Mouse (Mus musculus) thymus, adult 2 months (tissue): ENCODE results near the gene Sfxn3. TPM values are rescaled to one million over a fixed set of nuclear protein-coding genes. Genes with fewer than 3 reads are reported as not detected.

ENCODE experiments used
- DNase-seq: peaks from one replicate; pipeline ENCODE4 v3.0.0; 2021
- H3K27ac ChIP-seq: fragments of 200-500 bp; 2 replicates; pipeline ENCODE4 v1.5.1; 2012; ENCODE audit warnings: low read length, control low read depth; ENCODE audit not compliant: control insufficient read depth, insufficient read depth
- H3K27me3 ChIP-seq: fragments of 200-500 bp; 2 replicates; pipeline ENCODE4 v1.6.1; 2012; ENCODE audit warnings: mild to moderate bottlenecking, low read length, moderate library complexity, mixed read lengths; ENCODE audit not compliant: control insufficient read depth, insufficient read depth
- H3K36me3 ChIP-seq: fragments of 200-500 bp; 2 replicates; pipeline ENCODE4 v1.6.1; 2012; ENCODE audit warnings: mild to moderate bottlenecking, low read length, moderate library complexity; ENCODE audit not compliant: control insufficient read depth, insufficient read depth
- H3K4me1 ChIP-seq: fragments of 200-500 bp; replicated peaks from 2 replicates; pipeline ENCODE4 v1.6.1; 2012; ENCODE audit warnings: low read length; ENCODE audit not compliant: control insufficient read depth, insufficient read depth
- H3K4me3 ChIP-seq: fragments of 200-500 bp; 2 replicates; pipeline ENCODE4 v1.5.1; 2012; ENCODE audit warnings: mild to moderate bottlenecking, low read length, control low read depth, moderate library complexity; ENCODE audit not compliant: control insufficient read depth, insufficient read depth
- CTCF ChIP-seq: fragments of 200-500 bp; IDR thresholded peaks from 2 replicates; pipeline ENCODE4 v1.5.1; 2012; ENCODE audit warnings: mild to moderate bottlenecking, control low read depth, low read length, moderate library complexity, borderline replicate concordance; ENCODE audit not compliant: control insufficient read depth, poor library complexity, insufficient read depth; ENCODE audit errors: extremely low read depth
- POLR2A ChIP-seq: fragments of 200-500 bp; IDR thresholded peaks from 2 replicates; pipeline ENCODE4 v1.6.1; 2012; ENCODE audit warnings: mild to moderate bottlenecking, low read length, control low read depth, moderate library complexity; ENCODE audit not compliant: control insufficient read depth, poor library complexity, insufficient read depth; ENCODE audit errors: extremely low read depth
- WGBS: fragments of 180-500 bp; shearing (Covaris S2); methylation state at CpG from one replicate; pipeline ENCODE4 v1.1.7; 2018; 5-methylcytosine and 5-hydroxymethylcytosine counted together
- polyA plus RNA-seq: library from polyadenylated mRNA; depleted of rRNA; stranded (reverse); fragments of >200 nt; gene quantifications from 2 replicates; pipeline ENCODE4 v1.2.3, GENCODE M21; 2012

Sfxn3 gene
- polyA plus RNA-seq, 1 experiment, result 61.1 TPM

GRCm38 (mm10) chr19:45045651-45046050 is 1.7 kb upstream of the Sfxn3 start, which contains the start of gene Pdzd7:
Gene Pdzd7, minus strand, starts transcription at chr19:45045717.
- no peak within 1 kb of the TSS for H3K27ac ChIP-seq
- 80% methylated on average over 5 of the region's 5 CpGs for WGBS

DNA sequence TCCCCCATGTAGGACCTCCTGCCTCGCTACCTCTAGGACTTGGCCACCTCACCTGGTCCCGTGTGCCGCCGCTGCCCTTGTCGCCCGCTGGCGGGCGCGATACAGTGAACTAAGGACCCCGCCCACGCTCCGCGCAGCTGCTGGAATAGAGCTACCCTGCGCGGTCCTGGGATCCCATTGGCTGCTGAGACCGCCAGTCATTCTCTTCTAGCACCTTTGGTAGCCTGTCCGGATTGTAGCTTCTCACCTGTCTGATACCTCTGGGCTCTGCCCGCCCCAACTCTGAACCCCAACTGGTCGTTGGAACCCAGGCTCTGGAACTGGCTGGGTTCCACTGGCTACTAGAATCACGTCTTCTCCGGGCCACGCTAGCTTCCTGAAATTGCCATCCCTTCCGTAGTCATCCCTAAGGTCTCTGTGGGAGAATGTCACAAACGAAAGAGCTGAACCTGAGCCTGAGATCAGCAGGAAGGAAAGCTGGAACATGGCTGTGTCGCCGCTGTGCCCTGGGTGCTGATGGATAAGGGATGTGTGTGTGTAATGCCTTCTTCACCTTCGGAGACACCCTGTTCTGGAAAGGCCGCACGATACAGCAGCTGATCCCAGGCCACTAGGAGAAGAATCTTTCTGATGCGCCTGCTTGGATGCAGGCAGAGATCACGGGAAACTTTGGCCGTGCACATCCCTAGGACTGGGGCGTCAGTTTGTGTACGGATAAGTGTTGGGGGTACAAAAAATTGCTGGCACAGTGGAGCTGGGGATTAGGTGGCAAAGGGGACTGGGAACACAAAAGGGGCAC is 581 bp upstream of the Sfxn3 start:
- Histone ChIP-seq H3K27me3 (no peaks in the 10 kb centered on the region; the same call in 1 of the 2 replicates), H3K4me1 (peaks cover 21% of the 10 kb centered on the region), H3K36me3 (no peaks in the 10 kb centered on the region; the same call in 1 of the 2 replicates), H3K27ac (0 out of 2 replicates have a peak overlapping the region, but pooled peaks have one; percentile 0), H3K4me3 (peak overlapping the region; percentile 76)
- DNase-seq, result peak; percentile 82
- no peak; the same call in 1 of the 2 replicates for TF ChIP-seq CTCF
- no peak for TF ChIP-seq POLR2A
- 3% methylated on average over 34 of the region's 34 CpGs for WGBS

More at GRCm38 (mm10) chr19:45045651-45046050, 1.7 kb upstream of the Sfxn3 start, which contains the start of gene Pdzd7:
- peak within 1 kb of the TSS; percentile 76 for H3K4me3 ChIP-seq
- peaks cover 21% of the 10 kb centered on the region for H3K4me1 ChIP-seq
- TF ChIP-seq POLR2A (no peak), CTCF (no peak)
- DNase-seq, result no peak
- H3K36me3 ChIP-seq, result no peaks in the 10 kb centered on the region; the same call in 1 of the 2 replicates
- H3K27me3 ChIP-seq, result no peaks in the 10 kb centered on the region; the same call in 1 of the 2 replicates

DNA sequence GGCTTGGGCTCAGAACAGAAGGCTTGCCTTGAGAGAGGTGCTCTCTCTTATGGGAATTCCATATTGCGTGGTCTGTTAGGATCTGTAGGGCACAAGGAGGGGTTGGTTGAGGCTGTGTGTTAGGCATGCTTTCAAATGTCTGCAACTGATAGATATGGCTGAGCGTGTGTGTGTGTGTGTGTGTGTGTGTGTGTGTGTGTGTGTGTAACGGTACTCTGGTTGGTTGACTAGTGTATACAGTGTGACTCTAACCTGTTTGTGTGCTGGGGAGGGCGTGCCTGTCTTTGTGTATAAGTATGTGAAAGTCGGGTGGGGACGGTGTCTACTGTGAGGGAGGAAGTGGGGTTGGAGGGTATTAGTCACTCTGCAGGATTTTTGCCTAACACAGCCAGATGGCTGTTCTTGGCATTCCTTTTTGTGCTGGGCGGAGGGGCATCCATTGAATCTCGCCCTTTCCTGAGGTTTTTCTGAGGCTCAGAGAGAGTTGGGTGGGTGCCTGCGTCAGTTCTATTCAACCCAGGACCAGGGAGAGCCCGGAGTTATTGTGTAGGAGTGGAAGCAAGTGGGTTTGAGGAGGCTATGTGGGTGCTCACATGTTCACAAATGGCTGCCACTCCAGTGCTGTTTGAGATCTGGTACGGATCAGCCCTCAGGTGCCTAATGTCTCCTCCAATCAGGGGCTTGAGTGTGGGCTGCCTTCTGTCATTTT is 786 bp downstream of the Sfxn3 start:
- DNase-seq, result peak; percentile 59

GRCm38 (mm10) chr19:45048644-45049365 is 1.5 kb downstream of the Sfxn3 start:
- WGBS, result 94% methylated on average over 12 of the region's 12 CpGs
- Histone ChIP-seq H3K4me3 (peak overlapping the region; percentile 76; the same call in 1 of the 2 replicates), H3K27ac (peak overlapping the region; percentile 88), H3K36me3 (peaks cover 6% of the 10 kb centered on the region; the same call in 1 of the 2 replicates), H3K27me3 (no peaks in the 10 kb centered on the region; the same call in 1 of the 2 replicates), H3K4me1 (peaks cover 21% of the 10 kb centered on the region)
- no peak for TF ChIP-seq POLR2A
- TF ChIP-seq CTCF, result no peak
- DNase-seq, result no peak

More for the DNA sequence above, 786 bp downstream of the Sfxn3 start:
- WGBS, result 7% methylated on average over 11 of the region's 11 CpGs
- H3K36me3 ChIP-seq, result peaks cover 6% of the 10 kb centered on the region; the same call in 1 of the 2 replicates
- H3K4me1 ChIP-seq, result peaks cover 21% of the 10 kb centered on the region
- no peaks in the 10 kb centered on the region; the same call in 1 of the 2 replicates for H3K27me3 ChIP-seq
- peak overlapping the region; percentile 76 for H3K4me3 ChIP-seq
- no peak for TF ChIP-seq CTCF
- TF ChIP-seq POLR2A, result no peak
- peak overlapping the region; percentile 88 for H3K27ac ChIP-seq

DNA sequence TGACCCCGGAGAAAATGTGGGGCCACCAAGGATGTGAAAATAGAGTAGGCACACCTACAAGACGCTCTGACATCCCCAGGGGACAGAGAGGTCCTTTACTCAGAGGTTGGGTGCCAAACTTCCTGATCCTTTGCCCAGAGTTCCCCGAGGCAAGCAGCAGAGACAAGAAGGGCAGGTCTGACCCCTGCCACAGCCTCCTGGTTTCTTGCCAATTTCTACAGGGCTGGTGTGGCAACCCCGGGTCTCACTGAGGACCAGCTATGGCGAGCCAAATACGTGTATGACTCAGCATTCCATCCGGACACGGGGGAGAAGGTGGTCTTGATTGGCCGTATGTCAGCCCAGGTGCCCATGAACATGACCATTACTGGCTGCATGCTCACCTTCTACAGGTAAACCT is 2.2 kb downstream of the Sfxn3 start:
- WGBS, result 90% methylated on average over 9 of the region's 9 CpGs
- Histone ChIP-seq H3K27me3 (no peaks in the 10 kb centered on the region; the same call in 1 of the 2 replicates), H3K27ac (no peak overlapping the region), H3K4me3 (no peak overlapping the region), H3K4me1 (peaks cover 21% of the 10 kb centered on the region), H3K36me3 (peaks cover 6% of the 10 kb centered on the region; the same call in 1 of the 2 replicates)
- TF ChIP-seq POLR2A (no peak), CTCF (no peak)
- DNase-seq, result no peak
